Mouse (Mus musculus) 416B (cell line): ENCODE measurements around the gene Prrc2c.
A peak's percentile ranks its signal among the peaks of the same experiment; 100 is the strongest.
"Not testable (repeated sequence)": the region's sequence is repeated elsewhere in the genome, so short reads cannot be mapped to it uniquely, and the experiment has no call there.

Experiments used
- DNase-seq: peaks from one replicate; pipeline ENCODE4 v3.0.0; 2011; ENCODE audit warnings: low read depth

Gene Prrc2c

DNA sequence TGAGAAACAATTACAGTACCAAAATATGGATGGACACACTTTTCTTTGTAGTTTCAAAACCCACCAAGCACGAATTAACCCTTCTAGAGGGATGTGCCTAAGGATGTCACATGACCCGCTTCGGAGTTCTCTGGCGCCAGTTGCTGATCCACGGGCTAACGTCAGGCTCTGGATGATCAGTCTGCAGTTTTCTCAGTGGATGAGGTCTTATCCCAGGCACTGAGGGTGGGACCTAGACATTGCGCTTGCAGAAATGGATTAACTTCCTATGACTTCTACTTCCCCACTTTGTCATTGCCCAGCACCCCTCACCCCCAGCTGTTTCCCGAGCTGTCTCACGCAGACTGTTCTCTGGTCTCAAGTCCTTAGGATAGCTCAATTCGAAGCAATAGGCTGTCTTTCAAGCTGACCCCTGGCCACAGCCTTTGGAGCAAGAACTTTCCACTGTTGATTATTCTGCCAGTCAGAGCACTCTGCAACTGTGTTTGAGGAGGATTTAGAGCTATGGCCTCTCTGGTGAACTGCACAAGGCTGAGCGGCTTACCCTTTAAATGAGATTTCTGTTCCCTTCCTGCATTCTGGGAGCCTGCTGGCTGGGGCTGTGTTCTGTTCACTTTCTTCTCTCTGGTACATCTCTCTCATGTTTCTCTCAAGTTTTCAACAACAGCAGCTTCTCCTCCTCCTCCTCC, 74.7 kb downstream of the Prrc2c start:
- DNase-seq: no peak

DNA sequence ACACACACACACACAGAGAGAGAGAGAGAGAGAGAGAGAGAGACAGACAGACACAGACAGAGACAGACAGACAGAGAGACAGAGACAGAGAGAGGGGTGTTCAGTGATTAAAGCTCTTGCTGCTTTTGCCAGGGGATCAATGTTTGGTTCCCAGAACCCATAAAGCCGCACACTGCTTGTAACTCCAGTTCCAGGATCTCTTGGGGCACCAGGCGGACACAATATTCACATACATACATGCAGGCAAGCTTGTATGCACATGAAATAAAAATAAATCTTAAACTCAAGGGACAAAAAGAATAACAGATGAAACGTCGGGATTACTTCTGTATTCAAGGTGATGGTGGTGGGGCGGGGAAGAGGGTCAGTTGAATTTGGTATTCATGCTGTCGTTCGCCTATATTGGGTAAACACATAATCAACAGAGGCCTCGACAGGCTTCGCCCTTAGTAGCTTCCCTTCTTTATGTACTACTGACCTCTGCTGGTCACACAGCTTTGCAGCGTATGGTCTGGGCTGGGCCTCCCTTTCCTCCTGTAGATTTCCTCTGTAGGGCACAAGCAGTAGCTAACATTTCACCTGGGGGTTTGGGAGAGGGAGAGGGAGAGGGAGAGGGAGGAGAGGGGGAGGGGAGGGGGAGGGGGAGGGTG, 75.4 kb downstream of the Prrc2c start:
- DNase-seq: peak; percentile 81

DNA sequence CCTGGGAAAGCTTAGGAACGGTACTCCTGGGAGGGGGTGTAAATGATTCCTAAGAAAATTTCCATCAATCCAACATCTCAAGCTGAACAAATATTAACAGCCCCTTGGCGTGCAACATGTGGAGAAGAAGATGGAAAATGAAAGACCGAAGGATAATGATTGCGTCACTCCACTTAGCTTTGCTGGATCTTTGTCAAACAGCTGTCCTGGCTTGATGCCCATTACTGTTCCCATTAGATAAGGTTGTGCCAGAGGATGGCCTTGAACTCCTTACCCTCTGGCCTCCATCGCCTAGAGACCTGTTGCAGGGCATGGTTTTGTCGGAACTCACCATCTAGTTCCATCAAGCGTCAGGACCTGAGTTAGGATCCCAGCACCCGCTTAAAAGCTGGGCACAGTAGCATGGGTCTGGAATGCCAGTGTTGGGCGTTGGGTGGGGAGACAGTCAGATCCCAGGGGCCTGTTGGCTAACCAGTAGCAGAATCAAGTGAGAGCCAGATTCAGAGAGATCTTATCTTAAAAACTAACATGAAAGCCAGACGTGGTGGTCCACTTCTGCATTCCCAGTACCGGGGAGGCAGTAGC, 80.0 kb downstream of the Prrc2c start:
- DNase-seq: peak; percentile 64

DNA sequence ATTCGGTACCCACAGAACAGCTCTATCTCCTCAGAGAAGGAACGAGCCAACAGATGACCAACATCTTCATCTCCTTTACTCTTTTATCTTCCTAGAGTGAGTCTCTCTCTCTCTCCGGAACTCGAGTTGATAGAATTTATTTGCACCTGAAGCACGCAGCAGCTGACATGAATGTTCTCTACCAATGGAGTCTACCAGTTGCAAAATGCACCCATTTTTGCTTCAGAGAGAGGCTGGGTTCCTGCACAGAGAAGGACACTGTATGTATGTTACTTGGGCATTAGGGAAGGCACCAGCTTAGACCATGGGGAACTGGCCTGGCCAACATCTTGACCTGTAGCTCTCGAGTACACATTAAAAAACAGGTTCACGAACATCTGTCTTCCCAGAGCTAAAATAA, 82.2 kb downstream of the Prrc2c start, which contains the start of gene Myocos:
Gene Myocos, minus strand, starts transcription at position 101 of the 400 bp plus-strand sequence.
- DNase-seq: no peak

DNA sequence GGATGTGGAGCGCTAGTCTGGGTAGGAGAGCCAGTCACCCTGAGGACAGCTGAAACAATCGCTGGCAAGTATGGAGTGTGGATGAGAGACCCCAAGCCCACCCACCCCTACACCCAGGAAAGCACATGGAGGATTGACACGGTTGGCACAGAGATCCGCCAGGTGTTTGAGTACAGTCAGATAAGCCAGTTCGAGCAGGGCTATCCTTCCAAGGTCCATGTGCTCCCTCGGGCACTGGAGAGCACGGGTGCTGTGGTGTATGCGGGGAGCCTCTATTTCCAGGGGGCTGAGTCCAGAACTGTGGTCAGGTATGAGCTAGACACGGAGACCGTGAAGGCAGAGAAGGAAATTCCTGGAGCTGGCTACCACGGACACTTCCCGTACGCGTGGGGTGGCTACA, 91.9 kb downstream of the Prrc2c start:
- no peak for DNase-seq

DNA sequence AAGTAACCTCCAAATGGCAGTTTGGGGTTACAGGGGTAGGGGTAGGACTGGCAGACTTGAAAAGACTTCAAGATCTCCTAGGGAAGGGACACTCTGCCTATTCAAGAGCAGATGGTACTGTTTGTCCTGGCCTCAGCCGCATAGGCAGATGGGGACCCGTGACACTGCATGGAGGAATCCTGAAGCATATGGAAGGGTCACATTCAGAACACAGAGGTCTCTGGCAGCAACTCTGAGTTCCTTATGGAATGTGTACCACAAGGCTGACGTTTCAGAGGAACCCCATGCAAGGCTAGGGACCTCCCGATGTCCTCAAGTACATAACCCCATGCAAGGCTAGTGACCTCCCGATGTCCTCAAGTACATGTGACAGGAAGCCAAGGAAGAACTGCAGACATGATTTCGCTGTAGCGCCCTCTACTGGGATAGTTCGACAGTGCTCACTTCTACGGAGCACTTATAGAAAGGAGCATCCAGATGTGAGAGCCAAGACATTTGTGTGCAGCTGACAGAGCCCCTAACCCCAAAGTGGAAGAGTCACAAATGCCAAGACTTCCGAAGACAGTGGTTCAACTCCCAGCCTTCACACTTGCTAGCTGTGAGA, 94.2 kb downstream of the Prrc2c start:
- peak; percentile 40 for DNase-seq

DNA sequence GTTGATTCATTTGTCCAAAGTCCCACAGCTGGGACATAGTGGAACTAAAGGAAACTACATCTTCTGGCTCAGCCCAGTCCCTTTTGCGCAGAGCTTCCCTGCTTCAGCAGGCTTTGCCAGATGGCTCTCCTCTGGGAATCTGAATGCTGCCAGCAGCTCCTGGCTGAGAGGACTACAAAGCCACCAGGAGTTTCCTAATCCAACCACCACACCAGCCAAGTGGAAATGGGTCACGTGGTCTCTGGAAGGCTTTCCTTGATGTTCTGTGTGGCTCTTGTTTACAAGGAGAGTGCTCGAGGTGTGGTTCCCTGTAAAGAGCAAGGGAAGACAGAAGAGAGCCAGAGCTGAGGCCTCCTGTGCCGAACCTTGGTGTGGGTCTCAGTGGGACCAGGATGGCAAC, 96.6 kb downstream of the Prrc2c start:
- no peak for DNase-seq

DNA sequence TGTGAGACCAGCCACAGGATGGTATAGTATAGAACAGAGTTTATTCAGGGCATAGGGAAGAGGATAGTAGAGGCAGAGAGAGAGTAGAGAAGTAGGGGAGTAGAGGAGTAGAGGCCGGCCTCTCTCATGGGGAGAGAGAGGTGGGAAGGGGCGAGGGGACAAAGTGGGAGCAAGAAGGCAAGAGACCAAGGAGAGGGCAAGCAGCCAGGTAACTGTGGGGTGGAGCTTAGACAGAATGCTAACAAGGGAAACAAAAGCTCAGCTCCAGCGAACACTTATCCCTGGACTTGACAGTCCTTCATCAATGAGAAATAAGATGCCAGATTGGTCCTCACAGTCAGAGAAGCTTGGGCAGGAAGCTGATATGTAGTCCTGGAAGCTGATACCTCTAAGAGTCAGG, 97.8 kb downstream of the Prrc2c start:
- no peak for DNase-seq

DNA sequence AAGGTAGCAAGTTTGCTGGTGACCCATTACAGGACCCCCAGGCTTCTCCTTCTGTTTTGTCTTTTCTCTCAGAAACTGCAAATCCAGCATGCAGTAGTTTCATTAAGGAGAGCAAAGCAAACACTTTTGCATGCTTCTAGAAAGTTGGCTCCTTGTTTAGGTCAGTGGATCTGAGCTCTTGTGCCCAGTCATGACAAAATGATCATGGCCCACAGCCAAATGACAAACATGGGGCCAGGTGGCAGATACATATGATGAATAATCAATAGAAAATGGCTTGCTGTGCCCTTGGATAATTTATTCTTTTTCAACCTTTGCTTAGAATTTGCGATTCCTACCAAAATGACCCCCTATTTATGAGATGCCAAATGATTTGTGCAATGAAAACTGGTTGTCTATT, 100.5 kb downstream of the Prrc2c start:
- DNase-seq: no peak

DNA sequence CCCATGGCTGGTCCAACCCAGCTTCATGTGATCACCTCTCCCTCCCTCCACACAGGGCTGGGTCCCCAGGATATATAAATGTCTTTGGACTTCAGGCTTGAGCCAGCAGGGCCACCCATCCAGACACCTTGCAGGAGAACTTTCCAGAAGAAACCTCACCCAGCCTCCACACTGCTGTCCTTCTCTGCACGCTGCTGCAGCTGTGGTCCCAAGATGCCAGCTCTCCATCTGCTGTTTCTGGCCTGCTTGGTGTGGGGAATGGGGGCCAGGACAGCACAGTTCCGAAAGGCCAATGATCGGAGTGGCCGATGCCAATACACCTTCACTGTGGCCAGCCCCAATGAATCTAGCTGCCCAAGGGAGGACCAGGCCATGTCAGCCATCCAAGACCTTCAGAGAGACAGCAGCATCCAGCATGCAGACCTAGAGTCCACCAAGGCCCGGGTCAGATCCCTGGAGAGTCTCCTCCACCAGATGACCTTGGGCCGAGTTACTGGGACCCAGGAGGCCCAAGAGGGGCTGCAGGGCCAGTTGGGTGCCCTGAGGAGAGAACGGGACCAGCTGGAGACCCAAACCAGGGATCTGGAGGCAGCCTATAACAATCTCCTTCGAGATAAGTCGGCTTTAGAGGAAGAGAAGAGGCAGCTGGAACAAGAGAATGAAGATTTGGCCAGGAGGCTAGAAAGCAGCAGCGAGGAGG, 101.2 kb downstream of the Prrc2c start, which contains the start of gene Myoc:
Gene Myoc, plus strand, starts transcription at position 105 of the 700 bp plus-strand sequence.
- DNase-seq: no peak

GRCm38 (mm10) chr1:162638535-162638934, 101.8 kb downstream of the Prrc2c start:
- no peak for DNase-seq

- DNase-seq: no peak
Observed at GRCm38 (mm10) chr1:162636516-162636915, 103.8 kb downstream of the Prrc2c start.

DNA sequence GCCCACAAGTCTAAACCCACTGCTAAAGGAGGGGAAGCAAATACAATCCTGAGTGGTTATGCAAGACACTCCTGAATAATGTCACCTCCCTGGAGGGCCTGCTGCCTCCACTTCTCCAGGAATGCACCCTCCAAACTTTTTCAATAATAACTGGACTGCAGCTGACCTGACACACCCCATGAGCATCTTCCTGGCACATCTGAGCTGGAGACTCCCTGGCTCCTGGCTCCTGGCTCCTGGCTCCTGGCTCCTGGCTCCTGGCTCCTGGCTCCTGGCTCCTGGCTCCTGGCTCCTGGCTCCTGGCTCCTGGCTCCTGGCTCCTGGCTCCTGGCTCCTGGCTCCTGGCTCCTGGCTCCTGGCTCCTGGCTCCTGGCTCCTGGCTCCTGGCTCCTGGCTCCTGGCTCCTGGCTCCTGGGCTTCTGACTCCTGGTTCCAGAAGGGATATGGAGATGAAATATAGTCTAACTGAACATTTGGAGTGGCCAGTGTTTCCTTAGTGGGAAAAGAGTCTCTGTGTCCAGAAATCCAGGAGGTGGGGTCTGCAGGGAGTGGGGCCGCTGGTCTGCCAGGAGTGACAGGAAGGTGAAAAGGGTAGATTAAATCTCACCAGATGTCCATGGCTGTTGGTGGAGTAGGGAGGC, 104.9 kb downstream of the Prrc2c start:
- DNase-seq: not testable (repeated sequence)

DNA sequence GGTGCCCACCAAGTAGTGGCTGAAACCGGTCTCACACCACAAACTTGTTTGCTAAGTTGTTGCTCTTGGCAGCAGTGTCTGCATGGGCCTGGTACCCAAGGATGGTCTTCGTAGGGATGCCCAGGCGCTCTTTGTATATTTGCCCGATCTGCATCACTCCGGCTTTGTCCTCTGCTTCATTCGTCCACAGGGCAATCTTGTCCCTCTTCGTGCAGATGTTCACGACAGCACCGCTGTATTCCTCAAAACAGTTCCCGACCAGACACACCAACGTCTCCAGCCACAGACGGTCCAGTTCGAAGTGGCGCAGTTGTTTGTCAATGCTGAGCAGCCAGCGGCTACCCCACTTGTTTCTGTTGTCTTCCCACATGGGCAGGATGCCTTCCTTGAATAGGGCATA, 112.0 kb downstream of the Prrc2c start:
- DNase-seq: not testable (repeated sequence)

- DNase-seq: not testable (repeated sequence)
Observed at GRCm38 (mm10) chr1:162627821-162628220, 112.5 kb downstream of the Prrc2c start.

DNA sequence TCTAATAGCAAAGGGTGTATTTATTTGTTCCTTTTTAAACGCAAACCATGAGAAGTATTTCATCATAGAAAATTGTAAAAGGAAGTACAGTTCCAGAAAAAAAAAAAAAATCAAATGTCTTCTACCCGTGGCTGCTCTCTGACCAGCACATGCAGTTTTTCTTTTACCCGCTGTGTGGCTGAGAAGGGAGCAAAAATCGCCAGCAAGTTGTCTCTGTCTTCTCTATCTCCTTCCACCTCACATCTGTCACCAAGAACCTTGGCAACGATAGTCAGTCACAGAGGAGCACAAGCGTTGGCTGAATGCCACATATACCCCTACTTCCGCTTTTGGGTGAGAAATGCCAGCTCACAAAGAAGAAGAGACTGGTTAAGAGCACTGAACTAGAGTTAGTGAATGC, 115.1 kb downstream of the Prrc2c start:
- DNase-seq: peak; percentile 83

DNA sequence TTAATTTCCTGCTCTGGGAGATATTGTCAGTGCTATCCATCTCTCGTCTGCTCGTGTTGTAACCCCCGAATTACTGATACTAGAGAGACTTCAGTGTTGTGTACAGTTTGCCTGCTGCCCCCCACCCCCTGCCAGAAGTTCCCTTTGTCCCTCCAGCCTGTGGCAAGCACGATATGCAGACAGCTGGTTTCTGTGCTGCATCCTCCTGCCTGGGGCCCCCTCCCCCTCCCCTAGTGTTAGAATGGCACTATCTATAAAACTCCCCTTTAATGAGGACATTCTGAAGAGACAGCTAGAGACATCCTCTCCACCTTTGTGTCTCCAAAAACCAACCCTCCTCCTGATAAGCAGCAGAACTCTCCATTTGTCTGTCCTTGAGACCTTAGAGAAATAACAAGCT, 116.5 kb downstream of the Prrc2c start:
- DNase-seq: no peak
